Mouse (Mus musculus): ENCODE results near the gene Creb5. TPM values are rescaled to one million over a fixed set of nuclear protein-coding genes. Genes with fewer than 3 reads are reported as not detected.

The Creb5 gene
- polyA plus RNA-seq, 1 experiment from 2014 or later: 5.0 TPM

- H3K4me1 ChIP-seq (replicated peaks): 0 out of 2 replicates have a peak, but pooled peaks cover 6% of the 10 kb centered on the region
- no peaks in the 10 kb centered on the region; the same call in 1 of the 2 replicates for H3K27me3 ChIP-seq (replicated peaks)
- no peak overlapping the region for H3K9ac ChIP-seq
- ATAC-seq: no peak
- H3K9me3 ChIP-seq: no peaks in the 10 kb centered on the region
- no peaks in the 10 kb centered on the region for H3K36me3 ChIP-seq
- H3K4me3 ChIP-seq (replicated peaks): no peak overlapping the region
- no peak overlapping the region for H3K4me2 ChIP-seq (replicated peaks)
- 70% methylated on average over 4 of the region's 4 CpGs for WGBS
- 0 out of 2 replicates have a peak overlapping the region, but pooled peaks have one; percentile 73 for H3K27ac ChIP-seq
Observed at GRCm38 (mm10) chr6:53572456-53572855, 285.4 kb downstream of the Creb5 start.

GRCm38 (mm10) chr6:53572979-53573710 lies 286.1 kb downstream of the Creb5 start:
- peak overlapping the region; percentile 45; the same call in 1 of the 2 replicates for H3K9ac ChIP-seq
- H3K4me3 ChIP-seq (replicated peaks): peak overlapping the region; percentile 37
- no peaks in the 10 kb centered on the region; the same call in 1 of the 2 replicates for H3K27me3 ChIP-seq (replicated peaks)
- ATAC-seq: peak; percentile 97
- peak overlapping the region; percentile 58 for H3K4me2 ChIP-seq (replicated peaks)
- no peaks in the 10 kb centered on the region for H3K36me3 ChIP-seq
- peak overlapping the region; percentile 73 for H3K27ac ChIP-seq
- 0 out of 2 replicates have a peak, but pooled peaks cover 6% of the 10 kb centered on the region for H3K4me1 ChIP-seq (replicated peaks)
- WGBS: 9% methylated on average over 15 of the region's 16 CpGs
- H3K9me3 ChIP-seq: no peaks in the 10 kb centered on the region

GRCm38 (mm10) chr6:53573711-53574065 lies 286.6 kb downstream of the Creb5 start:
- 3% methylated on average over 5 of the region's 6 CpGs for WGBS
- H3K4me2 ChIP-seq (replicated peaks): peak overlapping the region; percentile 58
- ATAC-seq: 0 out of 2 replicates have a peak, but pooled peaks have one; percentile 41
- H3K4me1 ChIP-seq (replicated peaks): 0 out of 2 replicates have a peak, but pooled peaks cover 6% of the 10 kb centered on the region
- no peaks in the 10 kb centered on the region; the same call in 1 of the 2 replicates for H3K27me3 ChIP-seq (replicated peaks)
- no peaks in the 10 kb centered on the region for H3K36me3 ChIP-seq
- 0 out of 2 replicates have a peak overlapping the region, but pooled peaks have one; percentile 45 for H3K9ac ChIP-seq
- no peak overlapping the region for H3K27ac ChIP-seq
- H3K4me3 ChIP-seq (replicated peaks): peak overlapping the region; percentile 37
- H3K9me3 ChIP-seq: no peaks in the 10 kb centered on the region

GRCm38 (mm10) chr6:53574097-53574496 lies 287.0 kb downstream of the Creb5 start:
- H3K9ac ChIP-seq: peak overlapping the region; percentile 23; the same call in 1 of the 2 replicates

GRCm38 (mm10) chr6:53575191-53575590 lies 288.1 kb downstream of the Creb5 start:
- Histone ChIP-seq H3K9me3 (no peaks in the 10 kb centered on the region), H3K27me3 (replicated peaks) (no peaks in the 10 kb centered on the region), H3K9ac (no peak overlapping the region), H3K4me2 (replicated peaks) (no peak overlapping the region; the same call in 1 of the 2 replicates), H3K36me3 (no peaks in the 10 kb centered on the region), H3K27ac (no peak overlapping the region), H3K4me1 (replicated peaks) (0 out of 2 replicates have a peak, but pooled peaks cover 6% of the 10 kb centered on the region), H3K4me3 (replicated peaks) (no peak overlapping the region)
- 77% methylated on average over 4 of the region's 4 CpGs for WGBS
- ATAC-seq: no peak

More at GRCm38 (mm10) chr6:53574097-53574496, 287.0 kb downstream of the Creb5 start:
- Histone ChIP-seq H3K27ac (no peak overlapping the region), H3K4me2 (replicated peaks) (peak overlapping the region; percentile 58), H3K4me1 (replicated peaks) (0 out of 2 replicates have a peak, but pooled peaks cover 6% of the 10 kb centered on the region), H3K9me3 (no peaks in the 10 kb centered on the region), H3K36me3 (no peaks in the 10 kb centered on the region), H3K27me3 (replicated peaks) (no peaks in the 10 kb centered on the region; the same call in 1 of the 2 replicates), H3K4me3 (replicated peaks) (peak overlapping the region; percentile 37)
- no peak for ATAC-seq
- WGBS: 47% methylated on average over 12 of the region's 12 CpGs

- no peak for ATAC-seq
- no peak overlapping the region for H3K4me2 ChIP-seq (replicated peaks)
- no peaks in the 10 kb centered on the region for H3K27me3 ChIP-seq (replicated peaks)
- no peak overlapping the region for H3K9ac ChIP-seq
- no peaks in the 10 kb centered on the region for H3K9me3 ChIP-seq
- no peaks in the 10 kb centered on the region for H3K36me3 ChIP-seq
- H3K27ac ChIP-seq: no peak overlapping the region
- no peak overlapping the region for H3K4me3 ChIP-seq (replicated peaks)
- H3K4me1 ChIP-seq (replicated peaks): 0 out of 2 replicates have a peak, but pooled peaks cover 6% of the 10 kb centered on the region
- WGBS: 95% methylated on average over 3 of the region's 3 CpGs
Observed at GRCm38 (mm10) chr6:53575836-53576235, 288.8 kb downstream of the Creb5 start.

GRCm38 (mm10) chr6:53576841-53577240 lies 289.8 kb downstream of the Creb5 start:
- H3K4me1 ChIP-seq (replicated peaks): 0 out of 2 replicates have a peak, but pooled peaks cover 6% of the 10 kb centered on the region
- ATAC-seq: no peak
- 73% methylated on average over 6 of the region's 6 CpGs for WGBS

GRCm38 (mm10) chr6:53577776-53578175 lies 290.7 kb downstream of the Creb5 start:
- H3K27ac ChIP-seq: no peak overlapping the region
- no peak overlapping the region for H3K4me2 ChIP-seq (replicated peaks)
- H3K9me3 ChIP-seq: no peaks in the 10 kb centered on the region
- H3K27me3 ChIP-seq (replicated peaks): no peaks in the 10 kb centered on the region
- no peaks in the 10 kb centered on the region for H3K36me3 ChIP-seq
- 71% methylated on average over 3 of the region's 3 CpGs for WGBS
- no peak overlapping the region for H3K4me3 ChIP-seq (replicated peaks)
- H3K9ac ChIP-seq: no peak overlapping the region
- no peak for ATAC-seq
- H3K4me1 ChIP-seq (replicated peaks): no peaks in the 10 kb centered on the region

More at GRCm38 (mm10) chr6:53576841-53577240, 289.8 kb downstream of the Creb5 start:
- H3K4me3 ChIP-seq (replicated peaks): no peak overlapping the region
- no peaks in the 10 kb centered on the region for H3K9me3 ChIP-seq
- H3K27me3 ChIP-seq (replicated peaks): no peaks in the 10 kb centered on the region
- no peak overlapping the region for H3K4me2 ChIP-seq (replicated peaks)
- H3K9ac ChIP-seq: no peak overlapping the region
- no peak overlapping the region for H3K27ac ChIP-seq
- no peaks in the 10 kb centered on the region for H3K36me3 ChIP-seq

GRCm38 (mm10) chr6:53580346-53580745 lies 293.3 kb downstream of the Creb5 start:
- Histone ChIP-seq H3K36me3 (no peaks in the 10 kb centered on the region), H3K9ac (no peak overlapping the region), H3K27ac (no peak overlapping the region), H3K4me3 (replicated peaks) (no peak overlapping the region), H3K9me3 (no peaks in the 10 kb centered on the region), H3K27me3 (replicated peaks) (no peaks in the 10 kb centered on the region), H3K4me1 (replicated peaks) (no peaks in the 10 kb centered on the region; the same call in 1 of the 2 replicates), H3K4me2 (replicated peaks) (no peak overlapping the region)
- no peak for ATAC-seq
- WGBS: 80% methylated on average over 7 of the region's 7 CpGs

- Histone ChIP-seq H3K36me3 (no peaks in the 10 kb centered on the region), H3K4me2 (replicated peaks) (no peak overlapping the region), H3K9ac (no peak overlapping the region), H3K4me1 (replicated peaks) (no peaks in the 10 kb centered on the region; the same call in 1 of the 2 replicates), H3K9me3 (no peaks in the 10 kb centered on the region), H3K27me3 (replicated peaks) (no peaks in the 10 kb centered on the region), H3K27ac (no peak overlapping the region), H3K4me3 (replicated peaks) (no peak overlapping the region)
- no peak for ATAC-seq
- WGBS: 60% methylated on average over 19 of the region's 19 CpGs
Observed at GRCm38 (mm10) chr6:53583234-53583875, 296.3 kb downstream of the Creb5 start.

- H3K27me3 ChIP-seq (replicated peaks): no peaks in the 10 kb centered on the region
- no peaks in the 10 kb centered on the region for H3K9me3 ChIP-seq
Observed at GRCm38 (mm10) chr6:53584718-53585405, 297.8 kb downstream of the Creb5 start.

GRCm38 (mm10) chr6:53589746-53590145 lies 302.7 kb downstream of the Creb5 start:
- H3K9me3 ChIP-seq: no peaks in the 10 kb centered on the region
- H3K4me2 ChIP-seq (replicated peaks): no peak overlapping the region
- H3K27me3 ChIP-seq (replicated peaks): no peaks in the 10 kb centered on the region
- no peaks in the 10 kb centered on the region for H3K36me3 ChIP-seq
- H3K27ac ChIP-seq: no peak overlapping the region
- H3K9ac ChIP-seq: no peak overlapping the region
- 72% methylated on average over 6 of the region's 6 CpGs for WGBS
- H3K4me3 ChIP-seq (replicated peaks): no peak overlapping the region
- no peaks in the 10 kb centered on the region; the same call in 1 of the 2 replicates for H3K4me1 ChIP-seq (replicated peaks)
- no peak for ATAC-seq

More at GRCm38 (mm10) chr6:53584718-53585405, 297.8 kb downstream of the Creb5 start:
- no peaks in the 10 kb centered on the region for H3K36me3 ChIP-seq
- 45% methylated on average over 10 of the region's 10 CpGs for WGBS
- H3K4me1 ChIP-seq (replicated peaks): no peaks in the 10 kb centered on the region; the same call in 1 of the 2 replicates
- H3K27ac ChIP-seq: no peak overlapping the region
- H3K9ac ChIP-seq: no peak overlapping the region
- no peak overlapping the region for H3K4me2 ChIP-seq (replicated peaks)
- no peak overlapping the region for H3K4me3 ChIP-seq (replicated peaks)
- ATAC-seq: no peak
